Mouse (Mus musculus): ENCODE measurements around the gene Stk38l.

- TF ChIP-seq POLR2A (IDR thresholded peaks at IDR 0.05; ENCODE audit: insufficient read length, low read depth) (no peak), USF1 (IDR thresholded peaks at IDR 0.05; ENCODE audit: low read depth) (no peak)
Measured at GRCm38 (mm10) chr6:146752612-146753011, 27.8 kb downstream of the Stk38l start.
